In genomic region chr12:3323241-3323640, GRCm38 (mm10) we compare ENCODE assay signal across 12 mouse cellular contexts. TPM values are rescaled to one million over a fixed set of nuclear protein-coding genes. Genes with fewer than 3 reads are reported as not detected.
A peak's percentile ranks its signal among the peaks of the same experiment; 100 is the strongest.
DNase-seq lines count a peak whose midpoint lies in the region; ATAC-seq lines count a peak whose summit lies in the region.
"Had no signal": no experiment of that assay in that cellular context is flagged by ENCODE, and none has a peak within 500 bp of the region (broad histone marks: within the 10 kb centered on the region; RNA-seq: fewer than 3 reads in every experiment).

No protein-coding gene starts in this region.

- H3K9ac ChIP-seq in forebrain, embryonic 13.5 days = no peak overlapping the region
- H3K9ac ChIP-seq: stomach, embryonic 15.5 days had no signal

- peak; percentile 9 to 15 for DNase-seq in cerebellum, postnatal 36 days
- DNase-seq in cerebellum, adult 11 months = no peak
- DNase-seq in 416B (ENCODE audit: low read depth) = peak; percentile 71
- peak; percentile 20 to 27 for DNase-seq in frontal cortex, postnatal 25 days (ENCODE audit: low spot score in 2 of 2)
- DNase-seq in left cerebral cortex, adult 8-10 months (ENCODE audit: low spot score in 2 of 2) = peak; percentile 23 to 64
- DNase-seq in spleen, postnatal 36 days (ENCODE audit: low spot score in 2 of 2) = no peak
- no peak for DNase-seq in embryo, embryonic 11 days
- DNase-seq: lung, postnatal 10 days had no signal

- ATAC-seq in forebrain, embryonic 13.5 days = no peak
- ATAC-seq: hindbrain, embryonic 16.5 days had no signal

- no peaks in the 10 kb centered on the region for H3K4me1 ChIP-seq in forebrain, embryonic 13.5 days
- H3K4me1 ChIP-seq: stomach, embryonic 15.5 days had no signal

- H3K4me2 ChIP-seq in forebrain, embryonic 13.5 days = no peak overlapping the region
- H3K4me2 ChIP-seq: stomach, embryonic 15.5 days had no signal

- no peaks in the 10 kb centered on the region for H3K36me3 ChIP-seq in forebrain, embryonic 13.5 days (ENCODE audit: poor library complexity, severe bottlenecking)
- H3K36me3 ChIP-seq: stomach, embryonic 15.5 days had no signal

- WGBS in forebrain, embryonic 13.5 days = 81% methylated on average over 6 of the region's 6 CpGs

- H3K27me3 ChIP-seq in forebrain, embryonic 13.5 days = no peaks in the 10 kb centered on the region
- H3K27me3 ChIP-seq: CH12.LX; stomach, embryonic 15.5 days had no signal

- H3K4me3 ChIP-seq in forebrain, embryonic 13.5 days = no peak overlapping the region
- H3K4me3 ChIP-seq: stomach, embryonic 15.5 days had no signal

- H3K9me3 ChIP-seq in forebrain, embryonic 13.5 days (replicated peaks) = no peaks in the 10 kb centered on the region
- H3K9me3 ChIP-seq: stomach, embryonic 15.5 days had no signal

- H3K27ac ChIP-seq in forebrain, embryonic 13.5 days = no peak overlapping the region
- H3K27ac ChIP-seq: stomach, embryonic 15.5 days had no signal

RNA-seq across cellular contexts. Expression of gene Rab10, which starts 13.5 kb away (rescaled TPM):
- total RNA-seq in left cerebral cortex, adult 8-10 months (2022) = 100 to 1,000 TPM; 125 to 138 (median 131) TPM
- 103 and 106 TPM in 2 replicates for polyA plus RNA-seq in forebrain, embryonic 13.5 days (2015; fragmentation: Nextera tagmentation; extraction: Ambion mirVana)

RNA-seq across cellular contexts. Expression of gene Kif3c, which starts 41.7 kb away (rescaled TPM):
- 100 to 1,000 TPM; 164 to 176 (median 165) TPM for total RNA-seq in left cerebral cortex, adult 8-10 months (2022)
- polyA plus RNA-seq in forebrain, embryonic 13.5 days (2015; fragmentation: Nextera tagmentation; extraction: Ambion mirVana) = 64.2 and 70.4 TPM in 2 replicates

Comparison
In these comparisons a context has a peak if more than half of its experiments do, and no peak if none do; other contexts are left out.
1. DNase-seq: peak in cerebellum, postnatal 36 days (2 of 2), 416B (single experiment), frontal cortex, postnatal 25 days (2 of 2) and left cerebral cortex, adult 8-10 months (2 of 2); none in cerebellum, adult 11 months (single experiment), spleen, postnatal 36 days (0 of 2) and embryo, embryonic 11 days (single experiment).